Mouse (Mus musculus): ENCODE data around the gene Entpd5. TPM values are rescaled to one million over a fixed set of nuclear protein-coding genes. Genes with fewer than 3 reads are reported as not detected.

The Entpd5 gene
- polyA plus RNA-seq, 2 experiments: 7.7 to 12.2 TPM

DNA sequence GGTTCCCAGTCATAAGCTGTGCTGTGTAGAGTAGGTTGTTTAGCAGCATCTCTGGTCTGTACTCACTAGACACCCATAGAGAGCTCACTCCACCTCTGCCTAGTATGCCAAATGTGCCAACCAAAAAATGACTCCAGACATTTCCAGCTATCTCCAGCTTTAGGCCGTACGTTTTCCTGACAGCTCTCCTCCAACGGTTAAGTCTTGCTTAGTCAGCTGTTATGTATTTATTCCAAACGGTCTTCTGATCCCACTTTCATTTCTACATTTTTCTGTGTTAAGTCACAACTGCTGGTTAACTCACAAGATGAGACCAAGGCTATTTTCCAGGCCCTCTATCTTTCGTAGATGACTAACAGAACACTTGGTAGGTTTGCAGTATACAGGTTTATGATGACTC is 10.2 kb downstream of the Entpd5 start:
- no peak for ATAC-seq (ENCODE audit: low FRiP score, low read depth)
- Histone ChIP-seq H3K4me3 (replicated peaks; ENCODE audit: low read length) (no peak overlapping the region), H3K4me1 (ENCODE audit: control insufficient read depth, insufficient read depth, low read length) (no peaks in the 10 kb centered on the region), H3K27ac (replicated peaks; ENCODE audit: low read depth, low read length) (no peak overlapping the region), H3K9me3 (ENCODE audit: control insufficient read depth, low read length) (no peaks in the 10 kb centered on the region), H3K9ac (ENCODE audit: low read depth, low read length, severe bottlenecking) (no peak overlapping the region), H3K4me2 (replicated peaks; ENCODE audit: low read depth, low read length, severe bottlenecking) (no peak overlapping the region), H3K27me3 (ENCODE audit: control insufficient read depth, insufficient read depth, low read length) (no peaks in the 10 kb centered on the region), H3K36me3 (ENCODE audit: control insufficient read depth, insufficient read depth, low read length) (no peaks in the 10 kb centered on the region)
- TF ChIP-seq POLR2A (IDR thresholded peaks at IDR 0.05; ENCODE audit: borderline replicate concordance, extremely low read depth, insufficient read depth, insufficient read length): no peak
- 77% methylated on average over 5 of the region's 5 CpGs for WGBS
- DNase-seq (ENCODE audit: low spot score): no peak

DNA sequence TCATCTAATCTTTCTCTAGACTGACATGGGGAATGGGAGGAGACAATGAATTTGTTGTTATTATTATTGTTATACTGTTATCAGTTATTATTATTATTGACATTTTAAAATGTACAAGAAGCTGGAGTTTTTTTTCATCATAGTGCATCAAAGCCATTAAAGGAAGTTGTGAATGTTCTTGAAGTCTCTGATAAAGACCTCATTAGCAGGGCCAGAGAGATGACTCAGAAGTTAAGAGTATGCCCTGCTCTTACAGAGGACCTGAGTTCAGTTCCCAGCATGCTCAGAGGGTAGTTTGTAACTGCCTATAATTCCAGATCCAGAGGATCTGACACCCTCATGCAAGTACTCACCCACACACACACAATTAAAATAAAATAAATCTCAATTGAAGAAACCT is 11.1 kb downstream of the Entpd5 start:
- TF ChIP-seq POLR2A (IDR thresholded peaks at IDR 0.05; ENCODE audit: borderline replicate concordance, extremely low read depth, insufficient read depth, insufficient read length): no peak

DNA sequence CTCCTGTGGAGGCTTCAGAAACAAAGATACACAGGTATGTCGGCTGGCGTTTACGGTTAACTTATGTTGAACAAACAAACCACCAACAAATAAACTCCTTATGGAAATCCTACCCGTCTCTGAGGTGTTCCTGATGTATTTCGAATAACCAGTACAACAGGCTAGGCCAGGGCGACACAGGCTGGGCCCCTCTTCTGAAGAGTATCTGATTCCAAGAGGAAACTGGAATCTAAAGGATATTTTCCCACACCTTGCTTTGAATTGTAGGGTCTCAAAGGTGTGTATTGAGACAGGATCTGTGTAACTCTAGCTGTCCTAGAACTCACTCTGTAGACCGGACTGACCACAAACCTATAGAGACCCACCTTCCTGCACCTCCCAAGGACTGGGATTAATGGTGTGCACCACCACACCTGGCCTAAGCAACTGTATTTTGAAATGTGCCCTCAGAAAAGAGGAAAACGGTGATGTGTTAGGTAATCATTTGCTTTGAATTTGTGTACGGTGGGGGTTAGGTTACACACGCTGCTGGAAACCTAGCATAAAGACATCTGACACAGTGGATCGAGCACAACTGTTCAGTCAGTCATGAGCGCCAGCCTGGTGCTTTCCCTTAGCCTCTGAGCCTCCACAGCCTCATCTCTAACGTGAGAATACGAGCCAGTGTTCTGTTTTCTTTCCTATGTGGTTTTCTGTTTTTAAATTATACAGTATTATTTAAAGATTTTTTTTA is 11.7 kb downstream of the Entpd5 start:
- Histone ChIP-seq H3K9ac (ENCODE audit: low read depth, low read length, severe bottlenecking) (no peak overlapping the region), H3K4me3 (replicated peaks; ENCODE audit: low read length) (no peak overlapping the region), H3K9me3 (ENCODE audit: control insufficient read depth, low read length) (no peaks in the 10 kb centered on the region), H3K4me2 (replicated peaks; ENCODE audit: low read depth, low read length, severe bottlenecking) (no peak overlapping the region), H3K36me3 (ENCODE audit: control insufficient read depth, insufficient read depth, low read length) (no peaks in the 10 kb centered on the region), H3K27ac (replicated peaks; ENCODE audit: low read depth, low read length) (no peak overlapping the region), H3K4me1 (ENCODE audit: control insufficient read depth, insufficient read depth, low read length) (no peaks in the 10 kb centered on the region), H3K27me3 (ENCODE audit: control insufficient read depth, insufficient read depth, low read length) (no peaks in the 10 kb centered on the region)
- no peak for TF ChIP-seq POLR2A (IDR thresholded peaks at IDR 0.05; ENCODE audit: borderline replicate concordance, extremely low read depth, insufficient read depth, insufficient read length)
- no peak for ATAC-seq (ENCODE audit: low FRiP score, low read depth)
- DNase-seq (ENCODE audit: low spot score): no peak
- WGBS: 84% methylated on average over 14 of the region's 14 CpGs

More for the DNA sequence above, 11.1 kb downstream of the Entpd5 start:
- Histone ChIP-seq H3K27me3 (ENCODE audit: control insufficient read depth, insufficient read depth, low read length) (no peaks in the 10 kb centered on the region), H3K27ac (replicated peaks; ENCODE audit: low read depth, low read length) (no peak overlapping the region), H3K36me3 (ENCODE audit: control insufficient read depth, insufficient read depth, low read length) (no peaks in the 10 kb centered on the region), H3K4me3 (replicated peaks; ENCODE audit: low read length) (no peak overlapping the region), H3K9me3 (ENCODE audit: control insufficient read depth, low read length) (no peaks in the 10 kb centered on the region), H3K4me1 (ENCODE audit: control insufficient read depth, insufficient read depth, low read length) (no peaks in the 10 kb centered on the region), H3K4me2 (replicated peaks; ENCODE audit: low read depth, low read length, severe bottlenecking) (no peak overlapping the region), H3K9ac (ENCODE audit: low read depth, low read length, severe bottlenecking) (no peak overlapping the region)
- ATAC-seq (ENCODE audit: low FRiP score, low read depth) (no peak), DNase-seq (ENCODE audit: low spot score) (no peak)

DNA sequence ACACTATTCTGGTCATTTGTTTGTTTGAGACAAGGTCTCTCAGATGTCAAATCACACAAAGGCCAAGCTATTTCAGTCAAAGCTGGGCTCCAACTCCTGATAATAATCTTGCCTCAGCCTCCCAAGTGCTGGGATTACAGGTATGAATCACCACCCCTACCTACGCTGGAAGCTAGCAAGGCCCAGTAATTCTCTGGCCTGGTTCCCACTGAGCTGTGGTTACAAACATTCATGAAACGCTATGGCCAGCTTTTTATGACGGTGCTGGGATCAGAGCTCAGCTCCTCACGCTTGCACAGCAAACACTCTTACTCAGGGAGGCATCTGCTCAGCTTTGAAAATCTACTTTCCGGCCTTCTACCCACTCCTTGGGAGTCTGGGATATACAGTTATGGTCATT is 15.0 kb downstream of the Entpd5 start:
- H3K4me3 ChIP-seq (replicated peaks; ENCODE audit: low read length): no peak overlapping the region
- H3K9me3 ChIP-seq (ENCODE audit: control insufficient read depth, low read length): no peaks in the 10 kb centered on the region
- H3K27ac ChIP-seq (replicated peaks; ENCODE audit: low read depth, low read length): no peak overlapping the region
- WGBS: 79% methylated on average over 5 of the region's 5 CpGs
- no peaks in the 10 kb centered on the region for H3K4me1 ChIP-seq (ENCODE audit: control insufficient read depth, insufficient read depth, low read length)
- H3K27me3 ChIP-seq (ENCODE audit: control insufficient read depth, insufficient read depth, low read length): no peaks in the 10 kb centered on the region
- DNase-seq (ENCODE audit: low spot score) (no peak), ATAC-seq (ENCODE audit: low FRiP score, low read depth) (no peak)
- no peaks in the 10 kb centered on the region for H3K36me3 ChIP-seq (ENCODE audit: control insufficient read depth, insufficient read depth, low read length)
- H3K4me2 ChIP-seq (replicated peaks; ENCODE audit: low read depth, low read length, severe bottlenecking): no peak overlapping the region
- no peak overlapping the region for H3K9ac ChIP-seq (ENCODE audit: low read depth, low read length, severe bottlenecking)
- TF ChIP-seq POLR2A (IDR thresholded peaks at IDR 0.05; ENCODE audit: borderline replicate concordance, extremely low read depth, insufficient read depth, insufficient read length): no peak

DNA sequence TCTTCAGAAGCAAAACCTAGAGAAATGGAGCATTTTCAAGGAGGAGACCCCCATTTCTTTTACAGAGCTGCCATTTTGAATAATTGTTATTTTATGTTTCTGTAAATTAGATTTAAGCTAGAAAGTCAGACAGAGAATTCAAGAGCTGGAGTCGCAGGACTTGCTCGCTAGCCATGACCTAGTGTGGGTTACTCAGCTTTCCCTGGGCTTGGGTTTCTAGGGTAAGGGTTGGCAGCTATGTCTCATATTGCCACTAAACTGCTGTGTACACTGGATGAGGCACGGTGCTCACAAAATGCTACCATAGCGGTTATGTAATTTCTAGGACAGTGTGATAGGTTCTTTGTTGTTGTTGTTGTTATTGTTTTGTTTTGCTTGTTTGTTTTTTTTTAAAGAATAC is 16.1 kb downstream of the Entpd5 start:
- Histone ChIP-seq H3K4me1 (ENCODE audit: control insufficient read depth, insufficient read depth, low read length) (no peaks in the 10 kb centered on the region), H3K36me3 (ENCODE audit: control insufficient read depth, insufficient read depth, low read length) (no peaks in the 10 kb centered on the region), H3K27me3 (ENCODE audit: control insufficient read depth, insufficient read depth, low read length) (no peaks in the 10 kb centered on the region), H3K4me2 (replicated peaks; ENCODE audit: low read depth, low read length, severe bottlenecking) (no peak overlapping the region), H3K27ac (replicated peaks; ENCODE audit: low read depth, low read length) (no peak overlapping the region), H3K9ac (ENCODE audit: low read depth, low read length, severe bottlenecking) (no peak overlapping the region), H3K9me3 (ENCODE audit: control insufficient read depth, low read length) (no peaks in the 10 kb centered on the region), H3K4me3 (replicated peaks; ENCODE audit: low read length) (no peak overlapping the region)
- no peak for TF ChIP-seq POLR2A (IDR thresholded peaks at IDR 0.05; ENCODE audit: borderline replicate concordance, extremely low read depth, insufficient read depth, insufficient read length)
- ATAC-seq (ENCODE audit: low FRiP score, low read depth) (no peak), DNase-seq (ENCODE audit: low spot score) (no peak)
- WGBS: 96% methylated on average over 4 of the region's 4 CpGs

All from limb, embryonic 14.5 days (tissue).